Mouse (Mus musculus) stomach, postnatal 0 days (tissue): ENCODE measurements around the gene Akap8. TPM values are rescaled to one million over a fixed set of nuclear protein-coding genes. Genes with fewer than 3 reads are reported as not detected.
A peak's percentile ranks its signal among the peaks of the same experiment; 100 is the strongest.

Source experiments
- ATAC-seq: fragments of 200-750 bp; cut with Nextera tagmentation; 2 replicates; pipeline ENCODE4 v1.8.0; 2017; ENCODE audit not compliant: low FRiP score, low TSS enrichment
- DNase-seq: peaks from one replicate; pipeline ENCODE4 v3.0.0-alpha.2; 2016; ENCODE audit warnings: low spot score
- H3K27ac ChIP-seq: fragments of 300-500 bp; sonication (generic); replicated peaks from 2 replicates; pipeline ENCODE4 v1.5.1; 2014; ENCODE audit warnings: mild to moderate bottlenecking, control low read depth
- H3K27me3 ChIP-seq: fragments of 300-500 bp; sonication (generic); 2 replicates; pipeline ENCODE4 v1.6.1; 2014; ENCODE audit warnings: low read length; ENCODE audit not compliant: control insufficient read depth, insufficient read depth
- H3K36me3 ChIP-seq: fragments of 300-500 bp; sonication (generic); 2 replicates; pipeline ENCODE4 v1.6.1; 2014; ENCODE audit warnings: low read length, mixed read lengths; ENCODE audit not compliant: control insufficient read depth, insufficient read depth
- H3K4me1 ChIP-seq: fragments of 300-500 bp; sonication (generic); replicated peaks from 2 replicates; pipeline ENCODE4 v1.6.1; 2014; ENCODE audit warnings: antibody characterized with exemption; ENCODE audit not compliant: control insufficient read depth, insufficient read depth
- H3K4me2 ChIP-seq: fragments of 300-500 bp; sonication (generic); replicated peaks from 2 replicates; pipeline ENCODE4 v1.6.1; 2014; ENCODE audit warnings: low read depth, mild to moderate bottlenecking, control low read depth, moderate library complexity
- H3K4me3 ChIP-seq: fragments of 300-500 bp; sonication (generic); 2 replicates; pipeline ENCODE4 v1.5.1; 2014; ENCODE audit warnings: low read depth, low read length, control low read depth
- H3K9ac ChIP-seq: fragments of 300-500 bp; sonication (generic); 2 replicates; pipeline ENCODE4 v1.6.1; 2014; ENCODE audit warnings: mild to moderate bottlenecking, low read length, control low read depth, mixed read lengths
- H3K9me3 ChIP-seq: fragments of 300-500 bp; sonication (generic); 2 replicates; pipeline ENCODE4 v1.6.1; 2016; ENCODE audit warnings: low read length; ENCODE audit not compliant: control insufficient read depth
- CTCF ChIP-seq: IDR thresholded peaks from 2 replicates; pipeline ENCODE4 v1.5.1; 2016; ENCODE audit warnings: antibody characterized with exemption, low read depth, mild to moderate bottlenecking, moderate library complexity
- EP300 ChIP-seq: optimal IDR thresholded peaks from 2 replicates; pipeline ENCODE3; 2016; ENCODE audit warnings: antibody characterized with exemption
- WGBS: fragments of 180-500 bp; shearing (Covaris S2); extraction: QIAGEN DNeasy Blood & Tissue Kit; methylation state at CpG from one replicate; pipeline ENCODE4 v1.1.7; 2014; 5-methylcytosine and 5-hydroxymethylcytosine counted together
- polyA plus RNA-seq: library from polyadenylated mRNA; unstranded; fragments of >200 nt; fragmentation: Nextera tagmentation; extraction: Ambion mirVana; gene quantifications from 2 replicates; pipeline ENCODE4 v1.2.1, GENCODE M21; 2015

The Akap8 gene
- polyA plus RNA-seq, 1 experiment from 2014 or later, result 30.3 TPM

- Histone ChIP-seq H3K27ac (no peak overlapping the region), H3K9ac (no peak overlapping the region), H3K4me2 (no peak overlapping the region), H3K9me3 (no peaks in the 10 kb centered on the region), H3K27me3 (no peaks in the 10 kb centered on the region), H3K4me1 (no peaks in the 10 kb centered on the region), H3K4me3 (no peak overlapping the region), H3K36me3 (peaks cover 58% of the 10 kb centered on the region)
- TF ChIP-seq EP300, result no peak
- ATAC-seq, result no peak
- no peak for DNase-seq
- WGBS, result 90% methylated on average over 5 of the region's 5 CpGs
Observed at GRCm38 (mm10) chr17:32315560-32315959, 5.5 kb downstream of the Akap8 start.

GRCm38 (mm10) chr17:32313892-32314291 is 7.1 kb downstream of the Akap8 start:
- no peak for DNase-seq
- no peaks in the 10 kb centered on the region for H3K9me3 ChIP-seq
- ATAC-seq, result no peak
- no peaks in the 10 kb centered on the region for H3K27me3 ChIP-seq
- H3K27ac ChIP-seq, result no peak overlapping the region
- H3K4me2 ChIP-seq, result no peak overlapping the region
- H3K4me1 ChIP-seq, result no peaks in the 10 kb centered on the region
- H3K4me3 ChIP-seq, result no peak overlapping the region
- no peak overlapping the region for H3K9ac ChIP-seq
- TF ChIP-seq EP300, result no peak
- TF ChIP-seq CTCF, result no peak
- peaks cover 74% of the 10 kb centered on the region for H3K36me3 ChIP-seq
- 70% methylated on average over 5 of the region's 5 CpGs for WGBS

- 95% methylated on average over 8 of the region's 8 CpGs for WGBS
- no peaks in the 10 kb centered on the region for H3K27me3 ChIP-seq
- no peak for ATAC-seq
- no peaks in the 10 kb centered on the region for H3K9me3 ChIP-seq
- H3K4me2 ChIP-seq, result no peak overlapping the region
- H3K36me3 ChIP-seq, result peaks cover 78% of the 10 kb centered on the region
- no peaks in the 10 kb centered on the region for H3K4me1 ChIP-seq
- no peak for TF ChIP-seq EP300
- TF ChIP-seq CTCF, result no peak
- H3K27ac ChIP-seq, result no peak overlapping the region
- DNase-seq, result no peak
- H3K9ac ChIP-seq, result no peak overlapping the region
- H3K4me3 ChIP-seq, result no peak overlapping the region
Observed at GRCm38 (mm10) chr17:32312801-32313200, 8.2 kb downstream of the Akap8 start.

GRCm38 (mm10) chr17:32307963-32308362 is 13.1 kb downstream of the Akap8 start:
- Histone ChIP-seq H3K36me3 (peaks cover 69% of the 10 kb centered on the region), H3K27ac (no peak overlapping the region), H3K27me3 (no peaks in the 10 kb centered on the region), H3K9ac (no peak overlapping the region), H3K4me1 (no peaks in the 10 kb centered on the region), H3K9me3 (no peaks in the 10 kb centered on the region), H3K4me2 (no peak overlapping the region), H3K4me3 (no peak overlapping the region)
- no peak for DNase-seq
- 93% methylated on average over 4 of the region's 4 CpGs for WGBS
- no peak for ATAC-seq
- TF ChIP-seq CTCF, result no peak
- no peak for TF ChIP-seq EP300

GRCm38 (mm10) chr17:32298125-32298524 is 22.9 kb downstream of the Akap8 start:
- ATAC-seq (no peak), DNase-seq (no peak)
- no peak overlapping the region for H3K4me2 ChIP-seq
- no peaks in the 10 kb centered on the region for H3K36me3 ChIP-seq
- 86% methylated on average over 1 of the region's 1 CpGs for WGBS
- no peaks in the 10 kb centered on the region for H3K27me3 ChIP-seq
- TF ChIP-seq CTCF, result peak; percentile 17; the same call in 1 of the 2 replicates
- no peak for TF ChIP-seq EP300
- H3K9ac ChIP-seq, result no peak overlapping the region
- H3K4me1 ChIP-seq, result no peaks in the 10 kb centered on the region
- no peak overlapping the region for H3K27ac ChIP-seq
- no peak overlapping the region for H3K4me3 ChIP-seq
- H3K9me3 ChIP-seq, result no peaks in the 10 kb centered on the region

GRCm38 (mm10) chr17:32295901-32296300 is 25.1 kb downstream of the Akap8 start:
- no peaks in the 10 kb centered on the region for H3K27me3 ChIP-seq
- H3K9me3 ChIP-seq, result no peaks in the 10 kb centered on the region
- no peak overlapping the region for H3K4me3 ChIP-seq
- no peaks in the 10 kb centered on the region for H3K4me1 ChIP-seq
- no peaks in the 10 kb centered on the region for H3K36me3 ChIP-seq
- no peak for TF ChIP-seq CTCF
- no peak for TF ChIP-seq EP300
- ATAC-seq (no peak), DNase-seq (no peak)
- H3K27ac ChIP-seq, result no peak overlapping the region
- WGBS, result 84% methylated on average over 2 of the region's 2 CpGs
- H3K4me2 ChIP-seq, result no peak overlapping the region
- H3K9ac ChIP-seq, result no peak overlapping the region
